Mouse (Mus musculus) megakaryocyte, embryonic 14.5 days (primary cell): ENCODE data around the gene Pkd1l2.

ENCODE experiments used
- FLI1 ChIP-seq: IDR thresholded peaks from 2 replicates; pipeline ENCODE4 v1.6.1; 2012; ENCODE audit warnings: low read length, inconsistent platforms, mixed read lengths
- GATA1 ChIP-seq: IDR thresholded peaks from 3 replicates; pipeline ENCODE4 v1.6.1; 2012; ENCODE audit warnings: mixed read lengths, low read length, inconsistent platforms, borderline replicate concordance

DNA sequence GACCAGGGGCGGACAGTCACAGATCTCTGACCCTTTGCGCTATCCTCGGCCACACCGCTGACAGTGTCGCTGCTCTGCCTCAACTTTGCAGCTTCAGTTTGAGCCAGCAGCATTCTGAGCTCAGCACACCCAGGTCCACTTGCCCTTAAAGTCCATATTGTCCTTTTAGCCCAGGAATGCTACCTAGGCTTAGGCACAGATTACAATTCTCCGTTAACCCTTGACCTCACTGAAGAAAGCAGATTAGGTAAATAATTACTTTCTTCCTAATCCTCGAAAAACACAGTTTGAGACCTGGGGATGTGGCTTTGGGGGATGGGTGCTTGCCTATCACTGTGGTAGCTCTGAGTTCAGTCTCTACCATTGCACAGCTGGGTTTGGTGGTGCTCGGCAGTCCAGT lies 91.0 kb downstream of the Pkd1l2 start:
- no peak for TF ChIP-seq GATA1
- TF ChIP-seq FLI1, result no peak
